Mouse (Mus musculus) heart, adult 8-10 months (tissue): ENCODE data around the gene 4921536K21Rik. TPM values are rescaled to one million over a fixed set of nuclear protein-coding genes. Genes with fewer than 3 reads are reported as not detected.

Experiments used
- DNase-seq: peaks from one replicate; pipeline ENCODE4 v3.0.0; 2022; ENCODE audit warnings: low spot score
- total RNA-seq, 4 experiments: library from RNA; stranded (reverse); gene quantifications; 2 replicates each; pipeline ENCODE4 v1.2.4; 2022

The 4921536K21Rik gene
- total RNA-seq, result under 1 TPM; 0.57 to 0.91 (median 0.60) TPM

GRCm38 (mm10) chr11:3894406-3895281, at the start of gene 4921536K21Rik, which contains the start of gene Dusp18:
TSS of gene 4921536K21Rik (minus strand) at chr11:3895098.
TSS of gene Dusp18 (plus strand) at chr11:3895240.
- DNase-seq, result peak; percentile 93

GRCm38 (mm10) chr11:3941371-3941770, 46.5 kb upstream of the 4921536K21Rik start:
- DNase-seq, result no peak

- no peak for DNase-seq
These were observed 42.5 kb upstream of the 4921536K21Rik start for GRCm38 (mm10) chr11:3937321-3937874.

- no peak for DNase-seq
These were observed 41.4 kb upstream of the 4921536K21Rik start for GRCm38 (mm10) chr11:3936318-3936717.

GRCm38 (mm10) chr11:3935135-3935534, 40.2 kb upstream of the 4921536K21Rik start:
- no peak for DNase-seq

GRCm38 (mm10) chr11:3933756-3934285, 38.9 kb upstream of the 4921536K21Rik start:
- DNase-seq, result no peak

GRCm38 (mm10) chr11:3931511-3932211, 36.8 kb upstream of the 4921536K21Rik start, which contains the start of gene Tcn2:
TSS of gene Tcn2 (minus strand) at chr11:3932159.
- peak; percentile 93 for DNase-seq

- no peak for DNase-seq
These were observed 36.0 kb upstream of the 4921536K21Rik start for GRCm38 (mm10) chr11:3930931-3931330.

- DNase-seq, result no peak
These were observed 35.1 kb upstream of the 4921536K21Rik start for GRCm38 (mm10) chr11:3930019-3930418.

GRCm38 (mm10) chr11:3925916-3926315, 31.0 kb upstream of the 4921536K21Rik start:
- DNase-seq, result no peak

GRCm38 (mm10) chr11:3922731-3923130, 27.8 kb upstream of the 4921536K21Rik start:
- DNase-seq, result no peak

GRCm38 (mm10) chr11:3922115-3922514, 27.2 kb upstream of the 4921536K21Rik start:
- no peak for DNase-seq

GRCm38 (mm10) chr11:3921281-3921850, 26.5 kb upstream of the 4921536K21Rik start:
- DNase-seq, result peak; percentile 36

- DNase-seq, result no peak
These were observed 25.6 kb upstream of the 4921536K21Rik start for GRCm38 (mm10) chr11:3920476-3920875.

GRCm38 (mm10) chr11:3918738-3919137, 23.8 kb upstream of the 4921536K21Rik start:
- no peak for DNase-seq

GRCm38 (mm10) chr11:3914109-3914840, 19.4 kb upstream of the 4921536K21Rik start, which contains the start of gene Slc35e4:
TSS of gene Slc35e4 (minus strand) at chr11:3914664.
- DNase-seq, result peak; percentile 78

GRCm38 (mm10) chr11:3913316-3914108, 18.6 kb upstream of the 4921536K21Rik start:
- DNase-seq, result peak; percentile 94

GRCm38 (mm10) chr11:3912875-3913271, 18.0 kb upstream of the 4921536K21Rik start:
- DNase-seq, result peak; percentile 12

- no peak for DNase-seq
These were observed 17.4 kb upstream of the 4921536K21Rik start for GRCm38 (mm10) chr11:3912100-3912874.
